Mouse (Mus musculus): ENCODE data around the gene Arl4c. TPM values are rescaled to one million over a fixed set of nuclear protein-coding genes. Genes with fewer than 3 reads are reported as not detected.

Arl4c gene
- polyA plus RNA-seq, 1 experiment from 2014 or later: 23.0 TPM

- Histone ChIP-seq H3K9ac (no peak overlapping the region), H3K4me1 (replicated peaks; ENCODE audit: control insufficient read depth, insufficient read depth, low read length) (peaks cover 10% of the 10 kb centered on the region), H3K27me3 (ENCODE audit: control insufficient read depth, insufficient read depth, low read length) (no peaks in the 10 kb centered on the region), H3K4me3 (replicated peaks; ENCODE audit: low read length) (no peak overlapping the region), H3K36me3 (replicated peaks; ENCODE audit: control insufficient read depth, insufficient read depth) (no peaks in the 10 kb centered on the region), H3K9me3 (ENCODE audit: control insufficient read depth, low read length) (no peaks in the 10 kb centered on the region), H3K4me2 (replicated peaks) (no peak overlapping the region), H3K27ac (no peak overlapping the region; the same call in 1 of the 2 replicates)
- 94% methylated on average over 4 of the region's 4 CpGs for WGBS
- DNase-seq (ENCODE audit: low spot score) (no peak), ATAC-seq (ENCODE audit: low FRiP score) (no peak)
Observed at GRCm38 (mm10) chr1:88624376-88624775, 77.6 kb downstream of the Arl4c start.

- Histone ChIP-seq H3K4me2 (replicated peaks) (no peak overlapping the region), H3K4me3 (replicated peaks; ENCODE audit: low read length) (no peak overlapping the region), H3K4me1 (replicated peaks; ENCODE audit: control insufficient read depth, insufficient read depth, low read length) (peaks cover 10% of the 10 kb centered on the region), H3K9me3 (ENCODE audit: control insufficient read depth, low read length) (no peaks in the 10 kb centered on the region), H3K9ac (no peak overlapping the region), H3K27ac (no peak overlapping the region), H3K27me3 (ENCODE audit: control insufficient read depth, insufficient read depth, low read length) (no peaks in the 10 kb centered on the region), H3K36me3 (replicated peaks; ENCODE audit: control insufficient read depth, insufficient read depth) (no peaks in the 10 kb centered on the region)
- ATAC-seq (ENCODE audit: low FRiP score) (no peak; the same call in 1 of the 2 replicates), DNase-seq (ENCODE audit: low spot score) (no peak)
- 51% methylated on average over 8 of the region's 8 CpGs for WGBS
Observed at GRCm38 (mm10) chr1:88623541-88624115, 78.4 kb downstream of the Arl4c start.

Other genes with a start within 250 kb of the Arl4c start
- not detected in 2 replicates for gene Glrp1, start 192.2 kb downstream of the Arl4c start, polyA plus RNA-seq (2014; fragmentation: Nextera tagmentation; extraction: Ambion mirVana)

Measured in hindbrain, embryonic 14.5 days (tissue).